Mouse (Mus musculus): ENCODE results near the gene Cep78. TPM values are rescaled to one million over a fixed set of nuclear protein-coding genes. Genes with fewer than 3 reads are reported as not detected.

Cep78 gene
- total RNA-seq, 1 experiment = 19.5 TPM

DNA sequence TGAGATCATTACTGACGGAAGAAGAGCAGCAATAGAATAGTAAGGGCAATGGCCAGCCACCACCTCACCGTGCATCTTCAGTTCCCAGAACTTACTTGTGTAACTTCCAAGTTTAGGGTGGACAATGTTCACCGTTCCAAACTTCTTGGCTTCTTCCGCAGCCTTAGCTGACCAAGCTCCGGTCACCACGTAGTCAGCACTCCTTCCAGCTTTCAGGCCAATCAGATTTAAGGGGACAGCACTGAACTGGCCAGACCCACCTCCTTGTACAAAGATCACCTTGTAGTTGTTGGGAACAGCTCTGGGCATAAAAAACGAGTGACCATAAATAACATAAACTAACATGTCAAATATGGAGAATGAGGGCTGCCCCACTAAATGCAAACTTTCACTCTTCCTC lies 66.7 kb downstream of the Cep78 start:
- in situ Hi-C loops (cut with MboI; ENCODE audit: low sequenced_read_pairs in 2 of 2, unreplicated experiment in 2 of 2) = no loop called here
- no peaks in the 10 kb centered on the region for H3K9me3 ChIP-seq (ENCODE audit: control insufficient read depth, insufficient read depth, low read depth, low read length)
- H3K27ac ChIP-seq (ENCODE audit: insufficient read depth, low read depth, low read length, poor library complexity, severe bottlenecking) = no peak overlapping the region
- no peak for DNase-seq (ENCODE audit: low read depth, low spot score)
- no peak for TF ChIP-seq ZC3H11A (IDR thresholded peaks at IDR 0.05; ENCODE audit: borderline replicate concordance, low read depth, low read length)
- H3K9ac ChIP-seq (ENCODE audit: insufficient read depth, low read depth, low read length, poor library complexity, severe bottlenecking) = no peak overlapping the region
- H3K4me3 ChIP-seq (ENCODE audit: insufficient read depth in 1 of 2, low read depth in 1 of 2, low read length in 2 of 2, poor library complexity in 1 of 2, severe bottlenecking in 1 of 2) = no peak overlapping the region
- peaks cover 52% of the 10 kb centered on the region for H3K36me3 ChIP-seq (ENCODE audit: control insufficient read depth, insufficient read depth, low read length, poor library complexity, severe bottlenecking)
- no peaks in the 10 kb centered on the region; a peak in 1 of 4 replicates for H3K4me1 ChIP-seq (ENCODE audit: control insufficient read depth in 2 of 2, insufficient read depth in 2 of 2, low read length in 2 of 2, poor library complexity in 1 of 2)

DNA sequence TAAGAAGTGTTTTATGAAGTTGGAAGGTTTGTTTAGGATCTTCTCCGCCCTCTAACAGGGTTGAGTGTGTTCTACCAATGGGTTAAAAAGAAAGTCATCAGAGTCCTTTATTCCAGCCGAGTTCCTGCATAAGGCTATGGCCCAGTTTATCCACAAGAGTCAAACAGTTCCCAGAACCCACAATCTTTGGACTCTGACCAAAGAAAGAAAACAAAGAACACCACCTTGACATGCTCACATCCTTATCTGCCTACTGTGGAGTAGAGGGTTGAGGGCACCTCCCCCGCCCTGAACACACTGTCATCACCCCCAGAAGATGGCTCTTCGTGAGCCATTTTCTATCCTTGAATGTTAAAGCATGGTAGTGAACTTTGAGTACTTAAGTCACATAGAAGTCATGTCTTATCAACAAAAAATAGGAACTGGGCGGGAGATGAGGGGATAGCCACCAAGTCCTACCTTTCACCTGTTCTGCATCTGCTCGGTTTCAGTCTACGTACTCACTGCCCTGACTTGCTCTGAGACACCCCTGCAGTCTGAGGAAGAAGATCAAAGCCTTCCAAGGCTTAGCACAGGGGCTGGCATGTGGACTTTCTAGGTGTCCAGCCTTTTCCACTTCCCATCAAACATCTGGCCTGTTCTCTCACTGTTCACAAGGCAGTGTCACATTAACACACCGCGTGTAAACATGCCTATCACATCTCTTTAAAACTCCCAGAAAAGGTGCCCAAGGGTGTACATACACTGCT lies 71.4 kb downstream of the Cep78 start:
- H3K36me3 ChIP-seq (ENCODE audit: control insufficient read depth, insufficient read depth, low read length, poor library complexity, severe bottlenecking) = peaks cover 74% of the 10 kb centered on the region
- H3K4me1 ChIP-seq (ENCODE audit: control insufficient read depth in 2 of 2, insufficient read depth in 2 of 2, low read length in 2 of 2, poor library complexity in 1 of 2) = no peaks in the 10 kb centered on the region
- no peak overlapping the region for H3K27ac ChIP-seq (ENCODE audit: insufficient read depth, low read depth, low read length, poor library complexity, severe bottlenecking)
- H3K9me3 ChIP-seq (ENCODE audit: control insufficient read depth, insufficient read depth, low read depth, low read length) = no peaks in the 10 kb centered on the region
- H3K9ac ChIP-seq (ENCODE audit: insufficient read depth, low read depth, low read length, poor library complexity, severe bottlenecking) = no peak overlapping the region
- no peak for TF ChIP-seq ZNF384 (IDR thresholded peaks at IDR 0.05; ENCODE audit: low read depth, low read length)
- no peak for TF ChIP-seq ZC3H11A (IDR thresholded peaks at IDR 0.05; ENCODE audit: borderline replicate concordance, low read depth, low read length)
- TF ChIP-seq CHD2 (IDR thresholded peaks at IDR 0.05; ENCODE audit: low read depth, low read length) = no peak
- H3K4me3 ChIP-seq (ENCODE audit: insufficient read depth in 1 of 2, low read depth in 1 of 2, low read length in 2 of 2, poor library complexity in 1 of 2, severe bottlenecking in 1 of 2) = no peak overlapping the region
- no peak for DNase-seq (ENCODE audit: low read depth, low spot score)
- in situ Hi-C loops (cut with MboI; ENCODE audit: low sequenced_read_pairs in 2 of 2, unreplicated experiment in 2 of 2) = no loop called here

GRCm38 (mm10) chr19:15911441-15911840 lies 73.3 kb downstream of the Cep78 start:
- TF ChIP-seq ZNF384 (IDR thresholded peaks at IDR 0.05; ENCODE audit: low read depth, low read length) = no peak
- Histone ChIP-seq H3K36me3 (ENCODE audit: control insufficient read depth, insufficient read depth, low read length, poor library complexity, severe bottlenecking) (peaks cover 71% of the 10 kb centered on the region), H3K4me1 (ENCODE audit: control insufficient read depth in 2 of 2, insufficient read depth in 2 of 2, low read length in 2 of 2, poor library complexity in 1 of 2) (no peaks in the 10 kb centered on the region), H3K9ac (ENCODE audit: insufficient read depth, low read depth, low read length, poor library complexity, severe bottlenecking) (no peak overlapping the region), H3K27ac (ENCODE audit: insufficient read depth, low read depth, low read length, poor library complexity, severe bottlenecking) (no peak overlapping the region), H3K4me3 (ENCODE audit: insufficient read depth in 1 of 2, low read depth in 1 of 2, low read length in 2 of 2, poor library complexity in 1 of 2, severe bottlenecking in 1 of 2) (no peak overlapping the region), H3K9me3 (ENCODE audit: control insufficient read depth, insufficient read depth, low read depth, low read length) (no peaks in the 10 kb centered on the region)
- in situ Hi-C loops (cut with MboI; ENCODE audit: low sequenced_read_pairs in 2 of 2, unreplicated experiment in 2 of 2) = no loop called here
- no peak for DNase-seq (ENCODE audit: low read depth, low spot score)

GRCm38 (mm10) chr19:15910987-15911386 lies 73.8 kb downstream of the Cep78 start:
- in situ Hi-C loops (cut with MboI; ENCODE audit: low sequenced_read_pairs in 2 of 2, unreplicated experiment in 2 of 2) = no loop called here
- Histone ChIP-seq H3K36me3 (ENCODE audit: control insufficient read depth, insufficient read depth, low read length, poor library complexity, severe bottlenecking) (peaks cover 72% of the 10 kb centered on the region), H3K4me3 (ENCODE audit: insufficient read depth in 1 of 2, low read depth in 1 of 2, low read length in 2 of 2, poor library complexity in 1 of 2, severe bottlenecking in 1 of 2) (no peak overlapping the region), H3K27ac (ENCODE audit: insufficient read depth, low read depth, low read length, poor library complexity, severe bottlenecking) (no peak overlapping the region), H3K4me1 (ENCODE audit: control insufficient read depth in 2 of 2, insufficient read depth in 2 of 2, low read length in 2 of 2, poor library complexity in 1 of 2) (no peaks in the 10 kb centered on the region), H3K9ac (ENCODE audit: insufficient read depth, low read depth, low read length, poor library complexity, severe bottlenecking) (no peak overlapping the region), H3K9me3 (ENCODE audit: control insufficient read depth, insufficient read depth, low read depth, low read length) (no peaks in the 10 kb centered on the region)
- no peak for DNase-seq (ENCODE audit: low read depth, low spot score)
- TF ChIP-seq MAFK (IDR thresholded peaks at IDR 0.05; ENCODE audit: insufficient read depth, low read depth, low read length) (no peak), ZNF384 (IDR thresholded peaks at IDR 0.05; ENCODE audit: low read depth, low read length) (no peak), CHD2 (IDR thresholded peaks at IDR 0.05; ENCODE audit: low read depth, low read length) (no peak), HCFC1 (IDR thresholded peaks at IDR 0.05; ENCODE audit: borderline replicate concordance, insufficient read depth, low read length) (no peak), ZC3H11A (IDR thresholded peaks at IDR 0.05; ENCODE audit: borderline replicate concordance, low read depth, low read length) (no peak)

DNA sequence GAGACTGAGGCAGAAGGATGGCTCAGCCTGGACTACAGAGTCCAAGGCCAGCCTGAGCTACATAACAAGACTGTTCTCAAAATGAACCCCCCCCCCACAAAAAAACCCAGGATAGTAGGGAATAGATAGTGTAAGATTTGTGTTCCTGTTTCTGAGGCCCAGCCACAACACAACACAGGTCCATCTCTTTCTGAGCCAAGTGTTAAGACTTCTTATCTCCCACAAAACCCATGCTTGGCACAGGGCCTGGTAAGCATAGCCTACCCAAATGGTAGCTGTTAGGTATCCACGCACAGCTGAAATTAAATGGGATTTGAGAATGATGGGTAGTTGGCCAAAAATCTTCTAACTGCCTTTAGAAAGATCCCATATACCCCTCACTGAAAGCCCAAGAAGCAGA lies 74.3 kb downstream of the Cep78 start:
- DNase-seq (ENCODE audit: low read depth, low spot score) = no peak
- H3K36me3 ChIP-seq (ENCODE audit: control insufficient read depth, insufficient read depth, low read length, poor library complexity, severe bottlenecking) = peaks cover 75% of the 10 kb centered on the region
- TF ChIP-seq ZNF384 (IDR thresholded peaks at IDR 0.05; ENCODE audit: low read depth, low read length) = no peak
- no peak for TF ChIP-seq HCFC1 (IDR thresholded peaks at IDR 0.05; ENCODE audit: borderline replicate concordance, insufficient read depth, low read length)
- no peak for TF ChIP-seq CHD2 (IDR thresholded peaks at IDR 0.05; ENCODE audit: low read depth, low read length)
- TF ChIP-seq MAFK (IDR thresholded peaks at IDR 0.05; ENCODE audit: insufficient read depth, low read depth, low read length) = no peak
- TF ChIP-seq ZC3H11A (IDR thresholded peaks at IDR 0.05; ENCODE audit: borderline replicate concordance, low read depth, low read length) = no peak
- no peak overlapping the region for H3K9ac ChIP-seq (ENCODE audit: insufficient read depth, low read depth, low read length, poor library complexity, severe bottlenecking)
- no peak overlapping the region for H3K27ac ChIP-seq (ENCODE audit: insufficient read depth, low read depth, low read length, poor library complexity, severe bottlenecking)
- H3K4me1 ChIP-seq (ENCODE audit: control insufficient read depth in 2 of 2, insufficient read depth in 2 of 2, low read length in 2 of 2, poor library complexity in 1 of 2) = no peaks in the 10 kb centered on the region
- H3K4me3 ChIP-seq (ENCODE audit: insufficient read depth in 1 of 2, low read depth in 1 of 2, low read length in 2 of 2, poor library complexity in 1 of 2, severe bottlenecking in 1 of 2) = no peak overlapping the region
- in situ Hi-C loops (cut with MboI; ENCODE audit: low sequenced_read_pairs in 2 of 2, unreplicated experiment in 2 of 2) = no loop called here
- H3K9me3 ChIP-seq (ENCODE audit: control insufficient read depth, insufficient read depth, low read depth, low read length) = no peaks in the 10 kb centered on the region
